Mouse (Mus musculus) T-helper 1 cell (primary cell): ENCODE measurements around the gene Smr2.
"Not testable (repeated sequence)": the region's sequence is repeated elsewhere in the genome, so short reads cannot be mapped to it uniquely, and the experiment has no call there.

Experiments
- in situ Hi-C: fragments of 300-600 bp; cut with MboI, MseI; formaldehyde crosslinking; loops from one replicate; pipeline ENCODE4 v1.15.1; 2025; ENCODE audit warnings: high pct_unique_total_duplicates

The Smr2 gene

GRCm38 (mm10) chr5:88086256-88086655 lies at the start of gene Smr2:
TSS of gene Smr2 (plus strand) at chr5:88086556.
- in situ Hi-C loops = not testable (repeated sequence)

GRCm38 (mm10) chr5:88111430-88111829 lies 25.1 kb downstream of the Smr2 start, which contains the start of gene Gm11116:
TSS of gene Gm11116 (minus strand) at chr5:88111530.
- in situ Hi-C loops = no loop called here

- in situ Hi-C loops = no loop called here
Measured at GRCm38 (mm10) chr5:88153999-88154398, 67.6 kb downstream of the Smr2 start, which contains the start of gene Gm11115. TSS of gene Gm11115 (minus strand) at chr5:88154099.
